Comparison of ENCODE assay signal across 17 mouse cellular contexts in the genomic region with DNA sequence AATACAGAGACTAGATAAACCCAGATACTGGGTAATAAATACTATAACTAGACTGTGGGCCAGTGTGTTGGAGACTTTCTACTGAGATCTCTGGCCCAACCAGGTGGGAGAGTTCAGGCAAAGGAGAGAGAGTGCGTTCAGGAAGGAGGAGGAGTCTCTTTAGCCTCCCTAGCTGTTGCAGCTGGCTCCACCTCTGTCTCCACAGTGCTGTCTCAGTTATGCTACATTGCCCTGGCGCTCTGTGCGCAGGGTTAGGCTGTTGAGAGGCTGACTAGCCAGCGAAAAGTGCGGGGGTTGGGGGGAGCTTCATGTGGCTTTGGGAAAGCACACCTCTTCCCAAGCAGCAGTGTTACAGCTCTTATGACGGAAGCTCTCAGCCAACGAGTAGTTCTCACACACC.
DNase-seq lines count a peak whose midpoint lies in the region; ATAC-seq lines count a peak whose summit lies in the region.
"Had no signal": no experiment of that assay in that cellular context is flagged by ENCODE, and none has a peak within 500 bp of the region (broad histone marks: within the 10 kb centered on the region; RNA-seq: fewer than 3 reads in every experiment).

No protein-coding gene starts in this region.

- no peak for DNase-seq in kidney, adult 8-10 months
- peak; percentile 15 for DNase-seq in embryo, embryonic 10 days (ENCODE audit: low spot score)
- peak; percentile 6 for DNase-seq in mesoderm, embryonic 11.5 days (ENCODE audit: low read depth, low spot score)
- no peak for DNase-seq in left cerebral cortex, adult 18-20 months (ENCODE audit: low spot score in 2 of 2)
- DNase-seq: adrenal gland, postnatal 10 days; cerebellum, adult 18-20 months; gastrocnemius, postnatal 25 days; heart, postnatal 4 days; kidney, adult 11 months; spleen, adult 18-20 months; thymus, postnatal 36 days had no signal

- no peaks in the 10 kb centered on the region for H3K27me3 ChIP-seq in kidney, embryonic 14.5 days (ENCODE audit: control insufficient read depth, insufficient read depth, low read length)
- H3K27me3 ChIP-seq in midbrain, embryonic 13.5 days = no peaks in the 10 kb centered on the region
- no peaks in the 10 kb centered on the region for H3K27me3 ChIP-seq in midbrain, embryonic 16.5 days (ENCODE audit: control insufficient read depth, insufficient read depth, low read depth, low read length)
- H3K27me3 ChIP-seq: heart, embryonic 13.5 days had no signal

- no peaks in the 10 kb centered on the region for H3K9me3 ChIP-seq in kidney, embryonic 14.5 days (ENCODE audit: control insufficient read depth, low read length)
- no peaks in the 10 kb centered on the region for H3K9me3 ChIP-seq in midbrain, embryonic 13.5 days
- H3K9me3 ChIP-seq in midbrain, embryonic 16.5 days (replicated peaks; ENCODE audit: control insufficient read depth, low read length, poor library complexity, severe bottlenecking) = no peaks in the 10 kb centered on the region
- H3K9me3 ChIP-seq: heart, embryonic 13.5 days had no signal

- 23% methylated on average over 7 of the region's 7 CpGs for WGBS in kidney, embryonic 14.5 days
- WGBS in midbrain, embryonic 13.5 days = 21% methylated on average over 7 of the region's 7 CpGs
- WGBS in midbrain, embryonic 16.5 days = 25% methylated on average over 7 of the region's 7 CpGs

- ATAC-seq in kidney, embryonic 14.5 days (ENCODE audit: low FRiP score, low TSS enrichment) = peak; percentile 81; the same call in 1 of the 2 replicates
- peak; percentile 48; the same call in 1 of the 2 replicates for ATAC-seq in midbrain, embryonic 13.5 days
- no peak for ATAC-seq in midbrain, embryonic 16.5 days

- no peaks in the 10 kb centered on the region for H3K4me1 ChIP-seq in kidney, embryonic 14.5 days (ENCODE audit: control insufficient read depth, insufficient read depth, low read length)
- no peaks in the 10 kb centered on the region for H3K4me1 ChIP-seq in midbrain, embryonic 13.5 days (replicated peaks)
- H3K4me1 ChIP-seq in midbrain, embryonic 16.5 days (ENCODE audit: control insufficient read depth, insufficient read depth, low read length) = no peaks in the 10 kb centered on the region
- H3K4me1 ChIP-seq: heart, embryonic 13.5 days had no signal

- H3K4me2 ChIP-seq in kidney, embryonic 14.5 days (replicated peaks; ENCODE audit: low read depth, low read length) = no peak overlapping the region
- no peak overlapping the region for H3K4me2 ChIP-seq in midbrain, embryonic 13.5 days (replicated peaks)
- no peak overlapping the region for H3K4me2 ChIP-seq in midbrain, embryonic 16.5 days (ENCODE audit: low read length)
- H3K4me2 ChIP-seq: heart, embryonic 13.5 days had no signal

- H3K27ac ChIP-seq in kidney, embryonic 14.5 days (ENCODE audit: low read depth, low read length) = no peak overlapping the region
- no peak overlapping the region for H3K27ac ChIP-seq in midbrain, embryonic 13.5 days
- no peak overlapping the region for H3K27ac ChIP-seq in midbrain, embryonic 16.5 days (ENCODE audit: low read length)
- H3K27ac ChIP-seq: heart, embryonic 13.5 days; layer of hippocampus, adult 2 months; macrophage had no signal

- H3K36me3 ChIP-seq in kidney, embryonic 14.5 days (ENCODE audit: control insufficient read depth, insufficient read depth, low read length) = no peaks in the 10 kb centered on the region
- no peaks in the 10 kb centered on the region for H3K36me3 ChIP-seq in midbrain, embryonic 13.5 days
- no peaks in the 10 kb centered on the region for H3K36me3 ChIP-seq in midbrain, embryonic 16.5 days (ENCODE audit: control insufficient read depth, insufficient read depth, low read length)
- H3K36me3 ChIP-seq: heart, embryonic 13.5 days had no signal

- H3K9ac ChIP-seq in kidney, embryonic 14.5 days (ENCODE audit: low read depth, low read length) = no peak overlapping the region
- H3K9ac ChIP-seq in midbrain, embryonic 13.5 days (replicated peaks) = no peak overlapping the region
- no peak overlapping the region for H3K9ac ChIP-seq in midbrain, embryonic 16.5 days (ENCODE audit: low read depth, low read length)
- H3K9ac ChIP-seq: heart, embryonic 13.5 days had no signal

- H3K4me3 ChIP-seq in kidney, embryonic 14.5 days (ENCODE audit: low read length) = no peak overlapping the region
- no peak overlapping the region for H3K4me3 ChIP-seq in midbrain, embryonic 13.5 days (replicated peaks)
- H3K4me3 ChIP-seq in midbrain, embryonic 16.5 days (ENCODE audit: low read depth, low read length) = no peak overlapping the region
- H3K4me3 ChIP-seq: heart, embryonic 13.5 days; layer of hippocampus, adult 2 months had no signal

Comparison
In these comparisons a context has a peak if more than half of its experiments do, and no peak if none do; other contexts are left out.
1. DNase-seq: peak in embryo, embryonic 10 days (single experiment) and mesoderm, embryonic 11.5 days (single experiment); none in kidney, adult 8-10 months (0 of 2) and left cerebral cortex, adult 18-20 months (0 of 2).